Mouse (Mus musculus) activated CD4-positive, CD25-positive, alpha-beta regulatory T cell, adult 4 months (primary cell): ENCODE measurements around the gene Tob2. TPM values are rescaled to one million over a fixed set of nuclear protein-coding genes. Genes with fewer than 3 reads are reported as not detected.
A peak's percentile ranks its signal among the peaks of the same experiment; 100 is the strongest.

Experiments
- ATAC-seq: one replicate; pipeline ENCODE4 v1.8.0; 2017
- polyA plus RNA-seq, 2 experiments: library from polyadenylated mRNA; unstranded; fragments of 100-300 nt; shearing (Covaris generic); gene quantifications; one replicate each; pipeline ENCODE4 v1.2.1; 2017

Tob2 gene
- polyA plus RNA-seq = 10 to 100 TPM; 25.8 to 45.6 TPM

GRCm38 (mm10) chr15:81858517-81859329, at the start of gene Tob2:
Gene Tob2, minus strand, starts transcription at chr15:81858796.
- ATAC-seq = no peak

DNA sequence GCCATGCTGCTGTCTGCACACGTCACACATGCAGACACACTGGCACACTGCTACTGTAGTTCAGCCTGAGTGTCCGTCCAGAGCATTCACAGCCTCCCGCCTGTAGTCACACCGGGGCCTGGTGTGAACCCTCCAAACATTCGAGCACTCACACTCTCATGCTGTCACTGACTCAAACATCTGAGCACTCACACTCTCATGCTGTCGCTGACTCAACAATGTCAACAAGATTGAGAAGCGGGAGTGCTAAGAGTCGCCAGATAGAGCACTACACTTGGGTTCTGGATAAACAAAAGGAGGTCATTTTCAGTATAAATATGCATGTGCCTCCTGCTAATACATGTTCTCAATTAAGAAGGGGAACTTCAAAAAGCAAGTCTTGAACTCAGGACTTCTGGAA, 49.4 kb upstream of the Tob2 start:
- ATAC-seq = no peak

- peak; percentile 81 for ATAC-seq
Measured at GRCm38 (mm10) chr15:81904939-81905338, 46.3 kb upstream of the Tob2 start.

DNA sequence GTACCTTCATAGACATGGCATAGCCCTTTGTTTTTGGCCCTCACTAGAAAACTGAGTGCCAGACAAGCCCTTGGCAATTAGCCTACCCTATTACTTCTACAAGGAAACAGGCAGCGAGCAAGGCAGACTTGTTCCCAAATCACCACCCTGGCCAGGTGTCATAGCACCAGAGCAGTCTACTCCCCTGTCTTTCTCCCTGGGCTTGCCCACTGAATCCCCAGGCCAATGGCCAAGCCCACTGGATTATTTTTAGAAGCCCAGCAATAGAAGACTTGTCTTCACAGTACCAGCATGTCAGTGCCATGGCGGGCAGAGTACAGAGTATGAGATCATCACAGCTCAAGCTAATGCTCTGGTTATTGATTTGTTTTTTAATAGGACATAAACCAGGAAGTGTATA, 40.2 kb upstream of the Tob2 start:
- ATAC-seq = no peak

DNA sequence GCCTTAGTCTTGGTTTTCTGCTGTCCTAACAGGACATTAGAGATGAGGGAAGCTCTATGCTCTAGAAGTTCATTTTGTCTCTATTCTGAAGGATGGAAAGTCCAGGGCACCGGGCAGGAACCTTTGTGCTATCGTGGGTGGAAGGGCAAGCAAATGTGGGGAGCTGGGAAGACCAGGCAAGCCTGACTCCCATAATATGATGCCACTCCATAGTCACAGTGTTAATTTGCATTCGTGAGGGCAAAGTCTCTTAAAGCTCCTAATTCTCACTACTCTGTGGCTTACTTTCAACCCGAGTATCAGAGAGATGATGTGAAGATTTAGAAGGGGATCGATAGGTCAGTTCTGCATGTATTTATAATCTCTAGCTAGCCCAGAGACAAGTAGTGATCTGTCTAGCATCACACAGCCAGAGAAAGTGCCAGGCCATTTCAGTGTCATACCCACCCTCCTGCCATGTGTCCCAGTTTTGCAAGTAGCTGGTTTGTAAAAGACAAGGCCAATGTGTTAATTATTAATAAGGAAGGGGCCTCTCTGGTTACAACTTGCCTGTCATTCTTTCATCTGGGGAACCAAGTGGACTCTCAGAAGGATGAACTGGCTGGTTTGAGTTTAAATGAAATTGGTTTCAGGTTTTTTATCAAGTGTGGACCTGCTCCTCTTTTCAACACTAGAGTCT, 39.1 kb upstream of the Tob2 start:
- ATAC-seq = no peak

DNA sequence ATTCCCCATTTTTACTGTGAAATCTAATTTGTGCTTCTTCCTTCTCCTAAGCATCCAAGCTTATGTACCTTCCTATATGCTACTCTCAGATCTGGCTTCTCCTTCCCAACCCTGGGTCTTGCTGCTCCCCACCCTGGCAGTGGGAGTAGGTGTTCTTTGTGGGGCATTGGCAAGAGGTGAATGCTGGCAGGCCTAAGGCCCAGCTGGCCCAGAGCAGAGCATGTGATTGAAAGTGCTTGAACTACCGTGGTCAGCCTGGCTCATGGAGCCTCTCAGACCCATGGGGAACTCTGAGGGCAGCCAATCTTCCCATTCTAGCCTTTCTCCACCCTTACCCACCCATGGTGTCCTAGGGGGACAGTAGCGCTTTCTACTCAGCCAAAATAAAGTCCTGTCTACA, 37.8 kb upstream of the Tob2 start:
- no peak for ATAC-seq

DNA sequence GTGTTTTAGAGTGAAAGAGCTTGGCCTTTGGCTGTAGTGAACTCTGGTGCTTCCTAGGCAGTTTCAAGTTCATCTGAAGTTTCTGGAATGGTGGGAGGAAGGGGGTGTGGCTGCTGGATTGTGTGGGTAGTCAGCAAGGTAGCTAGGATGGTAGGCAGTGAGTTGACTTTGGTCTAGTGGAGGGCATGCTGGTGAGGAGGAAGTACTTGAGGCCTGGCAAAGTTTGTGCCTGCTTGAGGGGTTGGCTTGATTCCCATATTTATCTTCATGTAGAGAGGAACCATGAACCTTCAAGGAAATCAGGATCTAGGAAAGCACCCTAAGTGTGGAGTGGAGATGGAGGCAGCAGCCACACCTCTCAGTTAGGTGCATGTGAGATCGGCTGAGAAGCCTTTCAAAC, 35.4 kb upstream of the Tob2 start:
- no peak for ATAC-seq

GRCm38 (mm10) chr15:81891822-81892580, 33.4 kb upstream of the Tob2 start:
- no peak for ATAC-seq

DNA sequence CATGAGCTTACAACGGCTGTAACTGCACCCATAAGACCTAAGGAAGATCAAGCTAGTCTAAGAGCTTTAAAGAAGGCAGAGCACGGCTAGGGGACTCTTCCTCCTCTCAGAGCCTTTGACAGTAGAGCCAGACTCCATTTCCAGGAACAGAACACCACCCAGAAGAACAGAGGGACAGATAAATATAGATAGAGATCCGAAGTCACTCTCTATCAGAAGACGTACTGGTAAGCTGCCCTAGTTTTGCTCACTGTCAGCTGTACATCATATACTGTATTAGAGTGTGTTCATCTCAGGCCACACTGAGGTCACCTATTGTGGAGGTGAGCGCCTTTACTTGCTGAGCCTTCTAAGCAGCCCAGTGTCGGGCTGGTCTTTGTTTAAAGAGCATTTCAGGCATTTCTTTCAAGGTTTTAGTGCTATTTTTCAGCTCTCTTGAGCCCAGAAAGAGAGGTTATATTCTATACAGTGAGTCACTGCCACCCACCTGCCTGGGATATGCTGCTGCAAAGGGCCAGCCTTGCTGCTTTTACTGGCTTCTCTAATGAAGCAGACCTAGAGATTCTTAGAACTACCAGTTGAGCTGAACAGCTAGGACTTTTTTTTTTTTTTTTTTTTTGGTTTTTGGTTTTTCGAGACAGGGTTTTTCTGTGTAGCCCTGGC, 32.7 kb upstream of the Tob2 start:
- no peak for ATAC-seq

DNA sequence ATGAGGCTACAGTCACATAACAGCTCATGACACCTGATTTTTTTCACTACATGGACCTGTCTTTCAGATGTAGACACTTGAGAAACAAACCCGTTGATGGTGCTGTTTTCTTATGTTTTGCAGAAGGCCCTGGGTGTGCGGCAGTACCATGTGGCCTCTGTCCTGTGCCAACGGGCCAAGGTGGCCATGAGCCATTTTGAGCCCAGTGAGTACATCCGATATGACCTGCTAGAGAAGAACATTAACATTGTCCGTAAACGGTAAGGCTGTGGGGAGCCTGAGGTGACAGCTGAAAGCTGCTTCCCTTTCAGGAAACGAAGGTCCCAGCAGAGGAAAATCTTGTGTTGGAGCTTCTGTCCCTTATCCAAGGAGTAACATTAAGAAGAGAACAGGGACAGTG, 30.6 kb upstream of the Tob2 start:
- ATAC-seq = no peak

DNA sequence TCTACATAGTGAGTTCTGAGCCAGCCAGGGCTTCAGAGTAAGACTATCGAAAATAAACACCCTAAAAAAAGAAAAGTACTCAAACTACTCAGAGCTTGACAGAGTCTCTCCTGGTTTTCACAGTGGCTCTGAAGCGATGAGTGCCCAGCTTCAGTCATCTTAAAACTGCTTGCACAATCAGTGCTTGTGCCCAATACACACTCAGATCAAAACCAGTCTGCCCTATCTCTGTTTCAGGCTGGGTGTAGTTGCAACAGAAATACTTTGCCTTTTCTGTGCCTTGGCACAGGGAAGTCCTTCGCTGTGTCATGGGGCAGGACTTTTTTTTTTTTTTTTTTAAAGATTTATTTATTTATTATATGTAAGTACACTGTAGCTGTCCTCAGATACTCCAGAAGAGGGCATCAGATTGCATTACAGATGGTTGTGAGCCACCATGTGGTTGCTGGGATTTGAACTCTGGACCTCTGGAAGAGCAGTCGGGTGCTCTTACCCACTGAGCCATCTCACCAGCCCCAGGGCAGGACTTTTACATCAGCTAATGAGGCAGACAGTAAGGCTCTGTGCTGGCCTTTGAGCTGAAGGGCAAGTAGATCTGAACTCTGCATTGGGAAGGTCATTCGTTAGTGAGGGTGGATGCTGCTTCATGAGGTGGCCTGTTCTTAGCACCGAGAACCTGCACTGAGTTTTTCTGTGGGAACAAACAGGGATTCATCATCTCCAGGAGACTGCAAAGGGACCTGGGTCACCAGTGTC, 28.4 kb upstream of the Tob2 start:
- ATAC-seq = no peak

DNA sequence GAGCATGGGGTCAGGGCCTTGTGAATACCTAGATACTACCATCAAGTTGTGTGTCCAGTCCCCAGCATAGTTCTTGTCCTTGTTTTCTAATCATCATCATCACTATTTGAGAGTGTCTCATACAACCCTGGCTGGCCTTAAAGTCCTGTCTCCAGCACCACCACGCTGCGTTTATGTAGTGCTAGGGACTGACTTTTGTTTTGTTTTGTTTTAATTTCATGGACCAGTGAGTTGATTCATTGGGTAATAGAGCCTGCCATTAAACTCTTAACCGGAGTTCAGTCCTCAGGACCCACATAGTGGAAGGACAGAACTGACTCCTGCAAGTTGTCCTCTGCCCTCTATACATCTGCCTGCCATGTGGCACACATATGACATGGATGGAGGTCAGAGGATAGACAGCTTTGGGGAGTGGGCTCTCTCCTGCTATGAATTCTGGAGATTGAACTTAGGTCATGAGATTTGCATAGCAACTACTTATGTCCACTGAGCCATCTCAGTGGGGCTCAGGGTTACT, 26.9 kb upstream of the Tob2 start:
- ATAC-seq = no peak

DNA sequence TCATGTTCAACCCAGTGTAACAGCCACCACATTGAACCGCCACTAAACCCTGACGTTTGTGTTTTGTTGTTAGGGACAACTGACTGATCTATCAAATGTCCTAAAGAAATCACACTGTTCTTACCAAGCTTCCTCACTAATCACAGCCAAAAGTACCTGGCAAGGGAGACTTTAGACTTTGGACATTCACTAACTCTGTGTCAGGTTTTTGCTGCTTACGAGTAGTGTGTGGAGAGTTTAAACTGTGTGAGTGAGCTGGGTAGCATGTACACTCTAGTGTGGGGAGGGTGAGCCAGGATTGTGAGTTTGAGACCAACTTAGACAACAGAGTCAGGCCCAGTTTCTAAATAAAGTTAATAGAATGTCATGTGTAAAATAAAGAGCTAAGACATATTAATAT, 23.8 kb upstream of the Tob2 start:
- no peak for ATAC-seq

DNA sequence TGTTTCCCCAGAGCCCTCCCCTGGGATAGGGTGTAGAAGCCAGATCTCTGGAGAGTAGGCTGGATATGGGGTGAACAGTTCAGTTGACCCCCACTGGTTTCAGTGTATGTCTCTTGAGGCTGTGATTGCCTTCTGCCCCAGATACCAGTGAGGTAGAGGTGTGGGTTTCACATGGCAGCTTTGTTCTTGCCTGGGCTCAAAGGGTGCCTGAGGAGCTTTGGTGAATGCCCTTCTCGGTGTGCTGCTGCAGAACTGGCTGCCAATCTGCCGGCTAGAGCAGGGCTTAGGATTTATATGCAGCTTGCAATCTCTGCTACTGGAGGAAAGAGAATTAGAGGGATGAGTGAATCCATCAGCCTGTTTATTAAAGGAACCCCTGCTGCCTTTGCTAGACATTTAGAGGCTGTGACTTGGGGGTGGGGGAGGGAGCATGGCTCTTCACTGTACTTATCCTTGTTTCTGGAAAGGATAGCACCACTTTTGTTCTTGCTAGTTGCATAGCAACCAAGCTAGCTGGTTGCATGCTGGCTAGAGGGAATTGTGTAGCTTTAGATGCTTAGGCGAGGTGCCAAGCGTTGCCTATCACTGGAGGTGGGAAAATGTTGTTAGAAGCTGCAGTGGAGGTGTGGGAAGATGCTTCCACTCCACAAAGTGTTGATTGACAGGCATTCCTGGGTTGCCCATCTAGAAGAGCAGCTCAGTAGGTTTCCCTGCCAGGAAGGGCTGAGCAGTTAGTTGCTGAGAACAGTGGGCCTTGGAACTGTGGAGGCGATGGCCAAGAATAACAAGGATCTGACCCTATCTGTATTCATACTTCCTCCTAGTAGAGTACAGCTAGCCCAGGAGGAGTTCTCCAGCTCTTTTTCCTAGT, 21.2 kb upstream of the Tob2 start:
- ATAC-seq = no peak

DNA sequence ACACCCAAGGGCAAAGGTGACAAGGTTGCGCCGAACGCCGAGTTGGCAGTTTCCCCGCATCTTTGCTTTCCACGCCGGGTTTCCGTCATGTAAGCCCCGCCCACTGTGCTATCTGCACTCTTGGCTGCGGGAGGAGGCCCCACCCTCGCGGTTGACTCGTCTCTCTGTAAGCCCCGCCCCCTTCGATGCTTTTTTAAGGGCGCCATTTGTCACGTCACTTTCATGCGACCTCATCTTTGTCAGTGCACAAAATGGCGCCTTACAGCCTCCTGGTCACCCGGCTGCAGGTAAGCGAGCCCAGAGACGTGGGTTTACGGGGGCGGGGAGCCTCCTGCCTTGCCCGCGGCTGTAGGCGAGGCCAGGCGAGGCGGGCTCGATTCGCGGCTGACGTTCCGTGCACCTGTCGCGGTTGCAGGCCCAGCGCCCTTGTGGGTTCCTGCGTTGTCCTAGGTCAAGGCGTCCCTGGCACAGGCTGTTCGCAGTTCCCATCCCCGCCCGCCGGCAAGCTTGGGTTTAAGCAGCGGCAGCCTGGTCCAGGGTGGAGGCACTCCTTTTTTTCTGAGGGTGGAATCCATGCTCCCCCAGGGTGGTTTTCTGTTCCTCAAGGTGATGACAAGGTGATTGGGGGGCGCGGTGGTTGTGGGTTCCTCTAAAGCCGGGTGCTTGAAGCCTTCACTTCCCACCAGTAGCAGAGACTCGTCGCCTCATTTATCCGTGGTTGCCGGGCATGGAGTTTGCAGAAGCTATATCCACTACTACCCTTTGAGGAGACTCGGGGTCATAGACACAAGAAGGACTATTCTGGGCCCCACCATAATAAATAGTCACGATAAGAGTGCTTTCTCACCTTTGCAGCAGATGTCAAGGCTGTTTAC, 13.9 kb upstream of the Tob2 start, which contains the start of gene Aco2:
Gene Aco2 (plus strand): TSS at position 48 of the 875 bp plus-strand sequence.
- ATAC-seq = peak; percentile 82

DNA sequence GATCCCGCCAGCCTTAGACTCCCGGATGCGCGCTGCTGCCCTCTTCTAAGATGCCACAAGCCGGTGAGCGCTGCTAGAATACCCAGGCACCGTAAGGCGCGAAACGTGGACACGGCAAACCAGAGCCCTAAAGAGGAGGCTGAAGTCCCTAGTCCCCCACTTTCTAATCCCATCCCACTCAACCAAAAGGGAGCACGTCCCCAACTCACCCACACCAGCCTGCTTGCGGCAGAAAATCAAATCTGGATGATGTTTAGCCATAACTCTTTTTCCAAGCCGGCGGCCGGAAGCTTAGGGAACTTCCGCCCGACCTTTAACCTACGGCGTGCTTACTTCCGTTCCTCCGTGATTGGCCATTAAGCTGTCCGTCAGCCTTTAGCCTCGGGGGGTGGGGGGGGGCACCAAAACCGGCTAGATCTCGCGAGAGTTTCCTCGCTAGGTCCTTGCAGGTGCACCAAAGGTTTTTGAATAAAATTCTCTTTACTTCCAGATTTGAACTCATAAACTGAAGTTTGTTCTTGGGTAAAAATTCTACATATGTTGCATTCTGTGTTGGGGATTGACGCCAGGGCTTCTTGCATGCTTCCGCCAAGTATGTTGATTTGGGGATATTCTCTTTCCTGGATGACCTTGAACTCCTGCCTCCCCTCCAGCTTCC, 13.1 kb upstream of the Tob2 start, which contains the start of gene Phf5a:
Gene Phf5a (minus strand): TSS at position 308 of the 658 bp plus-strand sequence.
- peak; percentile 84 for ATAC-seq

DNA sequence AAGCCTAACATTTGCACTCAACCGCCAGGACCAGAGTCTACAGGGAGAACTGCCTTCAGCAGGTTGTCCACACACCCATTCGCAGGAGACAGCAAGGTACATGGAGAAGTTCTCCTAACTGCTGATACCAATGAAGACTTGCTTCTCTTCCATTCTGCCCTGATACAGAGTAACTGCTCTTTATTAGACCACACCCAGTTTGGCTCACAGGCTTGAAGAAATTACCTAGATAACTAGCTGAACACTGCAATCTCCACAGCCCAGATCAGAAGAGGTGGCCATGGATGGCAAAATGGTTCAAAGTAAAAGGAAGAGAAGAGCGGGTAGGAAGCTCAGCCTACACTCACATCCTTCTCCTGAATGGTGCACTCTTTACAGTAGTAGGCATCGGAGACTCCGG, 11.4 kb upstream of the Tob2 start:
- no peak for ATAC-seq

GRCm38 (mm10) chr15:81864238-81864637, 5.6 kb upstream of the Tob2 start:
- no peak for ATAC-seq
